Mouse (Mus musculus) cerebellum, adult (tissue): ENCODE data around the gene Slitrk6.

Experiments
- ATAC-seq: cut with Nextera tagmentation; 2 replicates; pipeline ENCODE4 v1.9.2; 2017; ENCODE audit warnings: mild to moderate bottlenecking, moderate library complexity, mixed read lengths; ENCODE audit not compliant: insufficient number of reproducible peaks, low FRiP score, low TSS enrichment

The Slitrk6 gene

GRCm38 (mm10) chr14:110754484-110755307 lies at the start of gene Slitrk6:
Slitrk6 (minus strand) TSS chr14:110755149.
- ATAC-seq = no peak; the same call in 1 of the 2 replicates

GRCm38 (mm10) chr14:110777546-110777945 lies 22.6 kb upstream of the Slitrk6 start:
- ATAC-seq = no peak

- ATAC-seq = no peak
Observed at GRCm38 (mm10) chr14:110770694-110771093, 15.7 kb upstream of the Slitrk6 start.

GRCm38 (mm10) chr14:110762588-110763220 lies 7.8 kb upstream of the Slitrk6 start:
- ATAC-seq = no peak

GRCm38 (mm10) chr14:110760909-110761308 lies 6.0 kb upstream of the Slitrk6 start:
- no peak for ATAC-seq

- no peak for ATAC-seq
Observed at GRCm38 (mm10) chr14:110755308-110755650, 330 bp upstream of the Slitrk6 start.

GRCm38 (mm10) chr14:110739861-110740260 lies 15.1 kb downstream of the Slitrk6 start:
- no peak for ATAC-seq

GRCm38 (mm10) chr14:110739368-110739767 lies 15.6 kb downstream of the Slitrk6 start:
- ATAC-seq = no peak

GRCm38 (mm10) chr14:110728344-110728910 lies 26.5 kb downstream of the Slitrk6 start:
- no peak for ATAC-seq

- no peak for ATAC-seq
Observed at GRCm38 (mm10) chr14:110724026-110724576, 30.8 kb downstream of the Slitrk6 start.
